Mouse (Mus musculus): Measurements from ENCODE around the gene F13b. TPM values are rescaled to one million over a fixed set of nuclear protein-coding genes. Genes with fewer than 3 reads are reported as not detected.

F13b gene
- 15.2 and 17.0 TPM in 2 replicates for polyA plus RNA-seq (2012; rRNA removed)

GRCm38 (mm10) chr1:139501258-139501752, at the start of gene F13b:
F13b (plus strand) TSS chr1:139501702.

GRCm38 (mm10) chr1:139454340-139455225, 46.9 kb upstream of the F13b start, which contains the start of gene Aspm:
Aspm (plus strand) TSS chr1:139454772.

DNA sequence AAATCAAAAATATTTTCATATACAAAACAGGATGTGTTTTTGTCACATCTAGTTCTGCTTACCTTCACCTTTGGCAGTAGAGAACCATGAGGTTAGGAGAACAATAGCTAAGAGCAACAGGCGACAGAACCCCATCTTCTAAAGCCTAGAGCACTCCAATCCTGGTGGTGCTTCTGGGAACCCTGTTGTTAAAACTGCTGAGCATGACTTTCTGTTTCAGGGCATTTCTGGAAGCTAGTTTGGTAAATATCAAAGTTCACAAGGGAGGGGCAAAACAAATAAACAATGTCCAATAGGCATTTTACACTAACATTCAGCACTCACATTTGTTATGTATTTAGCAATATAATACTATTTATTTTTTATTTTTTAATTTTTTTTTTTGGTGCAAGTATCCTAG, 58.5 kb downstream of the F13b start, which contains the start of gene Cfhr1:
Gene Cfhr1, minus strand, starts transcription at position 249 of the 400 bp plus-strand sequence.

Other genes with a start within 250 kb of the F13b start
- not detected in 2 replicates for gene Crb1, start 124.6 kb upstream of the F13b start, polyA plus RNA-seq (2012; rRNA removed)
- 1.6 and 1.9 TPM in 2 replicates for gene Zbtb41, start 79.4 kb upstream of the F13b start, polyA plus RNA-seq (2012; rRNA removed)
- 6.8 and 7.7 TPM in 2 replicates for gene Aspm, start 46.9 kb upstream of the F13b start, polyA plus RNA-seq (2012; rRNA removed)
- gene Cfhr1, start 58.6 kb downstream of the F13b start, polyA plus RNA-seq (2012; rRNA removed): 1.5 and 1.6 TPM in 2 replicates